Mouse (Mus musculus): ENCODE results near the gene Hectd1. TPM values are rescaled to one million over a fixed set of nuclear protein-coding genes. Genes with fewer than 3 reads are reported as not detected.

Hectd1 gene
- polyA plus RNA-seq, 1 experiment from 2014 or later = 39.5 TPM

GRCm38 (mm10) chr12:51735840-51736271, 93.5 kb downstream of the Hectd1 start:
- Histone ChIP-seq H3K4me3 (no peak overlapping the region), H3K36me3 (peaks cover 13% of the 10 kb centered on the region; the same call in 1 of the 2 replicates), H3K4me1 (peaks cover 5% of the 10 kb centered on the region; the same call in 1 of the 2 replicates), H3K27ac (no peak overlapping the region), H3K9me3 (replicated peaks) (no peaks in the 10 kb centered on the region), H3K27me3 (ENCODE audit: low read depth, poor library complexity, severe bottlenecking) (no peaks in the 10 kb centered on the region)
- 72% methylated on average over 7 of the region's 7 CpGs for WGBS
- DNase-seq (ENCODE audit: low spot score) = no peak

DNA sequence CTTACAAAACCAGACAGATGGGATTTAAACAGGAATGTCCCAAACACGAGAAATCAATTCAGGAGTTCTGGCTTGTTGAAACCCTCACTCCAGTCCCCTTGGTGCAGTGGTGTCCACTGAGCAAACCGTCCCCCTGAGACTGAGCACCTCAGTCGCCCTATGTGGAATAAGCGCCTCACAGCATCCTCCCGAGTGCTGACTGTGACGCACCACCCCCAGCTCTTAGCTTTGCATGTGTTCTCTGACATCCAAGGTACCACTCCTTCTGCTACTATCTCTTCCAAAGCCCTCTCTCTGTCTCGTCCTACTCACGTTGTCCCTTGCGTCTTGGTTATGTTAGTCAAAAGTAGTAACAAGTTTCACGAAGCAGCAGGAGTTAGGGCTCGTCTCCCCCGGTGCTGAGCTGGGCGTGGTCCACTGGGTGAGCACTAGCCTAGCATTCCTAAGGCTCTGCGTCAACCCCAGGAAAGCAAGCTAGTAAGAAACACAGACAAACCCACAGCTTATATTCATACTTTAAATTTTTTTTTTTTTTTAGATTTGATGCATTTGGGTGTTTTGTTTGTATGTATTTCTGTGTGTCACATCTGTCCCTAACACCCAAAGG, 94.6 kb downstream of the Hectd1 start:
- no peak for DNase-seq (ENCODE audit: low spot score)
- H3K27ac ChIP-seq = no peak overlapping the region
- peaks cover 5% of the 10 kb centered on the region; the same call in 1 of the 2 replicates for H3K4me1 ChIP-seq
- no peaks in the 10 kb centered on the region for H3K27me3 ChIP-seq (ENCODE audit: low read depth, poor library complexity, severe bottlenecking)
- peaks cover 14% of the 10 kb centered on the region; the same call in 1 of the 2 replicates for H3K36me3 ChIP-seq
- H3K4me3 ChIP-seq = no peak overlapping the region
- H3K9me3 ChIP-seq (replicated peaks) = no peaks in the 10 kb centered on the region
- 84% methylated on average over 14 of the region's 14 CpGs for WGBS

DNA sequence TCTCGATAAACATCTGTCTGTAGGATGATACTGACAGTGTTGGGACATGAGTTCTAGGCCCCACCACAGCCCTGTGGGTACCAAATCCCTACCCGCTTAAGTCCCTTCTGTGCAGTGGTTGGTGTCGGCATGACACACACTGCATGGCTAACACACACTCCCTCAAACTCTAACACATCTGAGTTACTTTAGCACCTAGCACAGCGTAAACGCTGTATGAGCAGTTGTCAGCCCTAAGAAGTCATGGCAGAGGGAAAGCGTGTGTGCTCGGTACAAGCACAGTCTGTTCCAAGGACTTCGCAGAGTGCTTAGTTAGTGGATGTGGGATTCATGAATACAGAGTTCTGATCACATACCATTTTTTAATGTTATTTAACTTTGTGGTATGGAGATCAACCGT, 99.5 kb downstream of the Hectd1 start:
- Histone ChIP-seq H3K4me3 (no peak overlapping the region), H3K36me3 (peaks cover 12% of the 10 kb centered on the region; the same call in 1 of the 2 replicates), H3K4me1 (no peaks in the 10 kb centered on the region), H3K27me3 (ENCODE audit: low read depth, poor library complexity, severe bottlenecking) (no peaks in the 10 kb centered on the region), H3K9me3 (replicated peaks) (no peaks in the 10 kb centered on the region), H3K27ac (no peak overlapping the region)
- no peak for DNase-seq (ENCODE audit: low spot score)
- WGBS = 94% methylated on average over 9 of the region's 9 CpGs

DNA sequence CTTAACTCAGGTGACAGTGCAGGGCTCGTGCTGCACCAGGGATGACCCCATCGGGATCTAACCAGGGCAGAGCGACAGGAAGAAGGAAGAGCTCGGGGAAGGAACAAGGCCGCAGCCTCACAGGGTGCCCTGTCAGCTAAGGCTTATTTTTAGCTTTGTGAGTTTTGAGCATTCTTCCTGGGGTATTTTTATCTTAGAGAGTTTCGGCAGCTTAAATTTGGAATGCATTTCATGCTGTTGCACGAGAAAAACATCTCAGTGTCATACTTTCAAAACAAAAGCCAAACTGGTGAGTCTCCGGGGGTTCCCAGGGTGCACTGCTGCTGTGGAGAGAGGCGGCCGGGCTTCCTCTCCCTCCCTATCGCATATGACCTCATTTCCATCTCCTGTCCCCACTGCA, 100.3 kb downstream of the Hectd1 start:
- 88% methylated on average over 11 of the region's 11 CpGs for WGBS
- Histone ChIP-seq H3K27ac (no peak overlapping the region), H3K9me3 (replicated peaks) (no peaks in the 10 kb centered on the region)

DNA sequence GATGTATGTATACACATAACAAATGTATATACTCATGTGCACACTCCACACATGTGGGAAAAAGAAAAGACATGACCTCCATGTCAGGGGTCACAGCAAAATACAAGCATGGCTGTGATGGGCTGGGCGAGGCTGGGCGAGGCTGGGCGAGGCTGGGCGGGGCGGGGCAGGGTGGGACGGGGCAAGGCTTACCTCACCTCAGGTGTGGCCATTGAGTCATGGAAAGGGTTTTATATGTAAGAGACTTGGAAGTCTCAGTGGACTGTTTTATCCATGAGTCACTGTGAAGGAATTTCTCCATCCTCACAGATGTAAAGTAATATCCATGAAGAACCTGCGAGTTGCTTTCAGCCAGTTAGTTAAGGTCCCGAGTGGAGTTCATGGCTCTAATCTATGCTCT, 107.5 kb downstream of the Hectd1 start:
- 94% methylated on average over 8 of the region's 8 CpGs for WGBS
- Histone ChIP-seq H3K4me1 (no peaks in the 10 kb centered on the region), H3K9me3 (replicated peaks) (no peaks in the 10 kb centered on the region), H3K27ac (no peak overlapping the region), H3K27me3 (ENCODE audit: low read depth, poor library complexity, severe bottlenecking) (no peaks in the 10 kb centered on the region), H3K4me3 (no peak overlapping the region), H3K36me3 (peaks cover 20% of the 10 kb centered on the region; the same call in 1 of the 2 replicates)
- no peak for DNase-seq (ENCODE audit: low spot score)

More for the DNA sequence above, 100.3 kb downstream of the Hectd1 start:
- DNase-seq (ENCODE audit: low spot score) = no peak
- Histone ChIP-seq H3K36me3 (peaks cover 10% of the 10 kb centered on the region; the same call in 1 of the 2 replicates), H3K4me1 (no peaks in the 10 kb centered on the region), H3K27me3 (ENCODE audit: low read depth, poor library complexity, severe bottlenecking) (no peaks in the 10 kb centered on the region), H3K4me3 (no peak overlapping the region)

GRCm38 (mm10) chr12:51718617-51719016, 110.7 kb downstream of the Hectd1 start:
- WGBS = 94% methylated on average over 6 of the region's 6 CpGs
- Histone ChIP-seq H3K4me1 (no peaks in the 10 kb centered on the region), H3K36me3 (peaks cover 15% of the 10 kb centered on the region; the same call in 1 of the 2 replicates), H3K27me3 (ENCODE audit: low read depth, poor library complexity, severe bottlenecking) (no peaks in the 10 kb centered on the region), H3K9me3 (replicated peaks) (no peaks in the 10 kb centered on the region), H3K27ac (no peak overlapping the region), H3K4me3 (no peak overlapping the region)
- no peak for DNase-seq (ENCODE audit: low spot score)

- 85% methylated on average over 1 of the region's 1 CpGs for WGBS
- H3K36me3 ChIP-seq = no peaks in the 10 kb centered on the region
- no peaks in the 10 kb centered on the region for H3K9me3 ChIP-seq (replicated peaks)
- H3K4me1 ChIP-seq = 0 out of 2 replicates have a peak, but pooled peaks cover 2% of the 10 kb centered on the region
- no peaks in the 10 kb centered on the region for H3K27me3 ChIP-seq (ENCODE audit: low read depth, poor library complexity, severe bottlenecking)
- H3K27ac ChIP-seq = no peak overlapping the region
- DNase-seq (ENCODE audit: low spot score) = no peak
- no peak overlapping the region for H3K4me3 ChIP-seq
These were observed 116.7 kb downstream of the Hectd1 start for GRCm38 (mm10) chr12:51712685-51713084.

DNA sequence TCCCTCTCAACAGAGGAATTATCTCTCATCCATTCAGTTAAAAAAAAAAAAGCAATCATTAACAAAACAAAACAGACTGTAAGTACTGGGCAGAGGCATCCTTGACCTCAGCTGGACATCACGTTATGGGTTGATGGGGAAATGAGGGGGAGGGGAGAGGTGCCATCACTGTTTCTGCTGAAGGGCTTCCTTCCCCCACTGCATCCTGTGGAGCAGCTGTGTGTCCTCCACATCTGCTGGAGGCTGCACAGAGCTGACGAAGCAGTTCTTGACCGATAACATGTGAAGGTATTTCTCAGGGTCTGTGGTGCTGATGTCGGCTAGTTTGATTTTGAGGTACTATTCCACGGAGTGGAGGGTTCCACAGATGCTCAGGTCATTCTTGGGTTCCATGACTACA, 119.2 kb downstream of the Hectd1 start:
- Histone ChIP-seq H3K27ac (no peak overlapping the region), H3K9me3 (replicated peaks) (no peaks in the 10 kb centered on the region), H3K4me3 (no peak overlapping the region), H3K27me3 (ENCODE audit: low read depth, poor library complexity, severe bottlenecking) (no peaks in the 10 kb centered on the region), H3K36me3 (no peaks in the 10 kb centered on the region), H3K4me1 (0 out of 2 replicates have a peak, but pooled peaks cover 2% of the 10 kb centered on the region)
- DNase-seq (ENCODE audit: low spot score) = no peak
- 72% methylated on average over 5 of the region's 5 CpGs for WGBS

GRCm38 (mm10) chr12:51709741-51710140, 119.6 kb downstream of the Hectd1 start:
- no peaks in the 10 kb centered on the region for H3K9me3 ChIP-seq (replicated peaks)
- 82% methylated on average over 3 of the region's 3 CpGs for WGBS
- no peaks in the 10 kb centered on the region for H3K27me3 ChIP-seq (ENCODE audit: low read depth, poor library complexity, severe bottlenecking)
- H3K4me3 ChIP-seq = no peak overlapping the region
- no peaks in the 10 kb centered on the region for H3K36me3 ChIP-seq
- no peak for DNase-seq (ENCODE audit: low spot score)
- 0 out of 2 replicates have a peak, but pooled peaks cover 2% of the 10 kb centered on the region for H3K4me1 ChIP-seq
- no peak overlapping the region for H3K27ac ChIP-seq

GRCm38 (mm10) chr12:51708941-51709686, 120.2 kb downstream of the Hectd1 start:
- H3K9me3 ChIP-seq (replicated peaks) = no peaks in the 10 kb centered on the region
- no peak for DNase-seq (ENCODE audit: low spot score)
- no peak overlapping the region for H3K27ac ChIP-seq
- 0 out of 2 replicates have a peak, but pooled peaks cover 6% of the 10 kb centered on the region for H3K4me1 ChIP-seq
- H3K27me3 ChIP-seq (ENCODE audit: low read depth, poor library complexity, severe bottlenecking) = no peaks in the 10 kb centered on the region
- 78% methylated on average over 14 of the region's 14 CpGs for WGBS
- no peaks in the 10 kb centered on the region for H3K36me3 ChIP-seq
- H3K4me3 ChIP-seq = no peak overlapping the region

DNA sequence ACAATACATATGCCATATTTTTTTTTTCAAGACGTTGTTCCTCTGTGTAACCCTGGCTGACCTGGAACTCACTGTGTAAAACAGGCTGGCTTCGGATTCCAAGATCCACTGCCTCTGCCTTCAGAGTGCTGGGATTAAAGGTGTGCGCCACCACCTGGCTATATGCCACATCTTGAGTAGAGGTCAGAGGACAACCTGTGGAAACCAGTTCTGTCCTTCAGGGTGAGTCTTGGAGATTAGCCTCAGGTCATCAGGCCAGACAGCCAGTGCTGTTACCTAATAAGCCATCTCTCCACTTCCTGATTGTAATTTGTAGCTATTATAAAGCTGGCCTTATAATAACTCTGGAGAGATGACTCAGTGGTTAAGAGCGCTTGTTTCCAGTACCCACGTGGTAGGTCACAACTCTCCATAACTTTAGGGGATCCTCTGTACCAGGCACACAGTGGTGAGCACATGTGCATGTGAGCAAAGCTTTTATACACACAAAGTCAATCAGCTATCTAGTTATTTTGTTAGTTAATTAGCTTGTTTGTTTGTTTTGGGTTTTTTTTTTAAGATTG, 122.6 kb downstream of the Hectd1 start:
- Histone ChIP-seq H3K27me3 (ENCODE audit: low read depth, poor library complexity, severe bottlenecking) (no peaks in the 10 kb centered on the region), H3K9me3 (replicated peaks) (no peaks in the 10 kb centered on the region), H3K36me3 (no peaks in the 10 kb centered on the region), H3K27ac (no peak overlapping the region), H3K4me3 (no peak overlapping the region), H3K4me1 (peaks cover 13% of the 10 kb centered on the region)
- no peak for DNase-seq (ENCODE audit: low spot score)
- 84% methylated on average over 5 of the region's 5 CpGs for WGBS

- no peaks in the 10 kb centered on the region for H3K36me3 ChIP-seq
- no peak overlapping the region for H3K4me3 ChIP-seq
- no peaks in the 10 kb centered on the region for H3K9me3 ChIP-seq (replicated peaks)
- no peak overlapping the region for H3K27ac ChIP-seq
- DNase-seq (ENCODE audit: low spot score) = no peak
- 80% methylated on average over 12 of the region's 12 CpGs for WGBS
- H3K27me3 ChIP-seq (ENCODE audit: low read depth, poor library complexity, severe bottlenecking) = no peaks in the 10 kb centered on the region
- peaks cover 13% of the 10 kb centered on the region for H3K4me1 ChIP-seq
These were observed 123.6 kb downstream of the Hectd1 start for GRCm38 (mm10) chr12:51705778-51706177.

- Histone ChIP-seq H3K27me3 (ENCODE audit: low read depth, poor library complexity, severe bottlenecking) (no peaks in the 10 kb centered on the region), H3K27ac (peak overlapping the region; percentile 46; the same call in 1 of the 2 replicates), H3K4me1 (peaks cover 11% of the 10 kb centered on the region), H3K9me3 (replicated peaks) (no peaks in the 10 kb centered on the region), H3K36me3 (no peaks in the 10 kb centered on the region), H3K4me3 (no peak overlapping the region)
- 81% methylated on average over 7 of the region's 7 CpGs for WGBS
- DNase-seq (ENCODE audit: low spot score) = no peak
These were observed 124.8 kb downstream of the Hectd1 start for GRCm38 (mm10) chr12:51704572-51704971.
